Mouse (Mus musculus): ENCODE data around the gene Car9. TPM values are rescaled to one million over a fixed set of nuclear protein-coding genes. Genes with fewer than 3 reads are reported as not detected.
"Not testable (repeated sequence)": the region's sequence is repeated elsewhere in the genome, so short reads cannot be mapped to it uniquely, and the experiment has no call there.

The Car9 gene
- polyA plus RNA-seq, 1 experiment from 2014 or later, result 1.5 TPM

- WGBS, result 73% methylated on average over 7 of the region's 7 CpGs
- Histone ChIP-seq H3K4me3 (no peak overlapping the region), H3K27ac (no peak overlapping the region), H3K4me2 (replicated peaks) (no peak overlapping the region), H3K9ac (no peak overlapping the region), H3K27me3 (no peaks in the 10 kb centered on the region), H3K9me3 (replicated peaks) (no peaks in the 10 kb centered on the region), H3K36me3 (no peaks in the 10 kb centered on the region), H3K4me1 (peaks cover 3% of the 10 kb centered on the region; the same call in 1 of the 2 replicates)
- no peak for ATAC-seq (ENCODE audit: low FRiP score)
Measured at GRCm38 (mm10) chr4:43481894-43482456, 24.8 kb upstream of the Car9 start.

- Histone ChIP-seq H3K9me3 (replicated peaks) (no peaks in the 10 kb centered on the region), H3K27me3 (no peaks in the 10 kb centered on the region), H3K4me3 (no peak overlapping the region), H3K4me2 (replicated peaks) (no peak overlapping the region), H3K36me3 (no peaks in the 10 kb centered on the region), H3K9ac (no peak overlapping the region), H3K4me1 (peaks cover 3% of the 10 kb centered on the region; the same call in 1 of the 2 replicates), H3K27ac (no peak overlapping the region)
- no peak for ATAC-seq (ENCODE audit: low FRiP score)
- WGBS, result 69% methylated on average over 10 of the region's 10 CpGs
Measured at GRCm38 (mm10) chr4:43482591-43482990, 24.2 kb upstream of the Car9 start.

- no peaks in the 10 kb centered on the region for H3K36me3 ChIP-seq
- H3K4me3 ChIP-seq, result no peak within 1 kb of the TSS
- WGBS, result 61% methylated on average over 12 of the region's 12 CpGs
- no peak within 1 kb of the TSS for H3K9ac ChIP-seq
- no peaks in the 10 kb centered on the region for H3K9me3 ChIP-seq (replicated peaks)
- no peak within 1 kb of the TSS for H3K27ac ChIP-seq
- H3K27me3 ChIP-seq, result no peaks in the 10 kb centered on the region
- no peak within 1 kb of the TSS for H3K4me2 ChIP-seq (replicated peaks)
- H3K4me1 ChIP-seq, result no peaks in the 10 kb centered on the region
- ATAC-seq (ENCODE audit: low FRiP score), result no peak
Measured at GRCm38 (mm10) chr4:43483535-43484091, 23.2 kb upstream of the Car9 start, which contains the start of gene Sit1. TSS of gene Sit1 (minus strand) at chr4:43483734.

GRCm38 (mm10) chr4:43485666-43486065, 21.1 kb upstream of the Car9 start:
- not testable (repeated sequence) for H3K27ac ChIP-seq; H3K4me3 ChIP-seq; ATAC-seq (ENCODE audit: low FRiP score); H3K4me2 ChIP-seq (replicated peaks); H3K4me1 ChIP-seq; H3K27me3 ChIP-seq; H3K36me3 ChIP-seq; H3K9me3 ChIP-seq (replicated peaks); H3K9ac ChIP-seq
- WGBS, result 86% methylated on average over 5 of the region's 5 CpGs

- no peak overlapping the region for H3K4me2 ChIP-seq (replicated peaks)
- no peak overlapping the region for H3K9ac ChIP-seq
- 95% methylated on average over 3 of the region's 3 CpGs for WGBS
- H3K4me1 ChIP-seq, result peaks cover 7% of the 10 kb centered on the region
- no peak for ATAC-seq (ENCODE audit: low FRiP score)
- H3K36me3 ChIP-seq, result no peaks in the 10 kb centered on the region
- H3K27ac ChIP-seq, result no peak overlapping the region
- H3K4me3 ChIP-seq, result no peak overlapping the region
- H3K27me3 ChIP-seq, result no peaks in the 10 kb centered on the region
- 0 out of 2 replicates have a peak, but pooled peaks cover 4% of the 10 kb centered on the region for H3K9me3 ChIP-seq (replicated peaks)
Measured at GRCm38 (mm10) chr4:43489611-43490010, 17.2 kb upstream of the Car9 start.

GRCm38 (mm10) chr4:43490801-43491200, 16.0 kb upstream of the Car9 start:
- Histone ChIP-seq H3K27ac (no peak overlapping the region), H3K36me3 (peaks cover 6% of the 10 kb centered on the region; the same call in 1 of the 2 replicates), H3K4me2 (replicated peaks) (no peak overlapping the region), H3K4me1 (peaks cover 14% of the 10 kb centered on the region), H3K9ac (no peak overlapping the region), H3K4me3 (no peak overlapping the region), H3K27me3 (no peaks in the 10 kb centered on the region), H3K9me3 (replicated peaks) (0 out of 2 replicates have a peak, but pooled peaks cover 4% of the 10 kb centered on the region)
- ATAC-seq (ENCODE audit: low FRiP score), result no peak
- 83% methylated on average over 5 of the region's 5 CpGs for WGBS

- 46% methylated on average over 12 of the region's 12 CpGs for WGBS
- Histone ChIP-seq H3K9ac (no peak overlapping the region), H3K4me2 (replicated peaks) (peak overlapping the region; percentile 61), H3K4me1 (peaks cover 14% of the 10 kb centered on the region), H3K27ac (peak overlapping the region; percentile 88), H3K4me3 (peak overlapping the region; percentile 76), H3K27me3 (no peaks in the 10 kb centered on the region), H3K9me3 (replicated peaks) (0 out of 2 replicates have a peak, but pooled peaks cover 4% of the 10 kb centered on the region), H3K36me3 (peaks cover 13% of the 10 kb centered on the region; the same call in 1 of the 2 replicates)
- ATAC-seq (ENCODE audit: low FRiP score), result no peak
Measured at GRCm38 (mm10) chr4:43492101-43492820, 14.5 kb upstream of the Car9 start.

GRCm38 (mm10) chr4:43492821-43493185, 14.0 kb upstream of the Car9 start, which contains the start of gene Ccdc107:
TSS of gene Ccdc107 (plus strand) at chr4:43492900.
- under 1% methylated on average over 25 of the region's 25 CpGs for WGBS
- 0 out of 2 replicates have a peak, but pooled peaks cover 4% of the 10 kb centered on the region for H3K9me3 ChIP-seq (replicated peaks)
- H3K4me2 ChIP-seq (replicated peaks), result peak within 1 kb of the TSS; percentile 61
- H3K27ac ChIP-seq, result peak within 1 kb of the TSS; percentile 88
- no peaks in the 10 kb centered on the region for H3K27me3 ChIP-seq
- H3K4me1 ChIP-seq, result peaks cover 19% of the 10 kb centered on the region
- peak within 1 kb of the TSS; percentile 82 for H3K9ac ChIP-seq
- H3K36me3 ChIP-seq, result peaks cover 13% of the 10 kb centered on the region; the same call in 1 of the 2 replicates
- ATAC-seq (ENCODE audit: low FRiP score), result peak; percentile 99
- peak within 1 kb of the TSS; percentile 76 for H3K4me3 ChIP-seq

GRCm38 (mm10) chr4:43493186-43493845, 13.4 kb upstream of the Car9 start:
- Histone ChIP-seq H3K27ac (peak overlapping the region; percentile 88), H3K9me3 (replicated peaks) (0 out of 2 replicates have a peak, but pooled peaks cover 4% of the 10 kb centered on the region), H3K36me3 (peaks cover 13% of the 10 kb centered on the region; the same call in 1 of the 2 replicates), H3K4me2 (replicated peaks) (peak overlapping the region; percentile 61), H3K9ac (peak overlapping the region; percentile 82), H3K27me3 (no peaks in the 10 kb centered on the region), H3K4me1 (peaks cover 25% of the 10 kb centered on the region), H3K4me3 (peak overlapping the region; percentile 76)
- ATAC-seq (ENCODE audit: low FRiP score), result peak; percentile 94
- WGBS, result under 1% methylated on average over 47 of the region's 47 CpGs

GRCm38 (mm10) chr4:43493846-43494240, 12.9 kb upstream of the Car9 start:
- H3K4me2 ChIP-seq (replicated peaks), result peak overlapping the region; percentile 61
- WGBS, result 4% methylated on average over 9 of the region's 9 CpGs
- H3K27me3 ChIP-seq, result no peaks in the 10 kb centered on the region
- H3K27ac ChIP-seq, result peak overlapping the region; percentile 88
- no peak for ATAC-seq (ENCODE audit: low FRiP score)
- peaks cover 13% of the 10 kb centered on the region; the same call in 1 of the 2 replicates for H3K36me3 ChIP-seq
- peak overlapping the region; percentile 82 for H3K9ac ChIP-seq
- 0 out of 2 replicates have a peak, but pooled peaks cover 4% of the 10 kb centered on the region for H3K9me3 ChIP-seq (replicated peaks)
- H3K4me3 ChIP-seq, result peak overlapping the region; percentile 76
- peaks cover 30% of the 10 kb centered on the region for H3K4me1 ChIP-seq

GRCm38 (mm10) chr4:43496587-43496986, 10.2 kb upstream of the Car9 start:
- H3K4me2 ChIP-seq (replicated peaks), result no peak overlapping the region
- no peak for ATAC-seq (ENCODE audit: low FRiP score)
- H3K27ac ChIP-seq, result no peak overlapping the region
- H3K9ac ChIP-seq, result no peak overlapping the region
- 63% methylated on average over 6 of the region's 6 CpGs for WGBS
- H3K4me3 ChIP-seq, result no peak overlapping the region
- H3K9me3 ChIP-seq (replicated peaks), result no peaks in the 10 kb centered on the region
- no peaks in the 10 kb centered on the region; the same call in 1 of the 2 replicates for H3K27me3 ChIP-seq
- peaks cover 33% of the 10 kb centered on the region for H3K4me1 ChIP-seq
- peaks cover 13% of the 10 kb centered on the region; the same call in 1 of the 2 replicates for H3K36me3 ChIP-seq

- no peak overlapping the region for H3K9ac ChIP-seq
- ATAC-seq (ENCODE audit: low FRiP score), result no peak
- H3K27ac ChIP-seq, result no peak overlapping the region
- no peaks in the 10 kb centered on the region; the same call in 1 of the 2 replicates for H3K27me3 ChIP-seq
- peaks cover 33% of the 10 kb centered on the region for H3K4me1 ChIP-seq
- WGBS, result 93% methylated on average over 8 of the region's 8 CpGs
- peaks cover 13% of the 10 kb centered on the region; the same call in 1 of the 2 replicates for H3K36me3 ChIP-seq
- no peaks in the 10 kb centered on the region for H3K9me3 ChIP-seq (replicated peaks)
- H3K4me2 ChIP-seq (replicated peaks), result no peak overlapping the region
- H3K4me3 ChIP-seq, result no peak overlapping the region
Measured at GRCm38 (mm10) chr4:43497405-43497804, 9.4 kb upstream of the Car9 start.

Data from hindbrain, embryonic 12.5 days (tissue).